Mouse (Mus musculus): ENCODE data around the gene Myadml2.

DNA sequence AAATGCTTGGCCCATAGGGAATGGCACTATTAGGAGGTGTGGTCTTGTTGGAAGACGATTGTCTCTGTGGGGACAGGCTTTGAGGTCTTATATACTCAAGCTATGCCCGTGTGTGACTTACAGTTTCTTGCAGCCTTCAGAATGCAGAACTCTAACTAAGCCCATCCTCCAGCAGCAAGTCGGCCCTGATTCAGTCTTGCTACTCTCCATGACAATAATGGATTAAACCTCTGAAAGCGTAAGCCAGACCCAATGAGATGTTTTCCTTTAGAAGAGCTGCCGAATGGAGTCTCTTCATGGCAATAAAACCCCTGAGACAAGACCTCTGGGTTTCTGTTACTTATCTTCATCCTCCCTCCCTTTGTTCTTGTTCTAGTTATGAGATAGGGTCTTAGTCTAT is 13.1 kb downstream of the Myadml2 start:
- TF ChIP-seq POLR2A (IDR thresholded peaks at IDR 0.05; ENCODE audit: low read depth, low read length) (no peak), CTCF (IDR thresholded peaks at IDR 0.05; ENCODE audit: extremely low read depth, insufficient read depth, insufficient read length, insufficient replicate concordance) (no peak)
